Mouse (Mus musculus): Measurements from ENCODE around the gene Hmgcs1. TPM values are rescaled to one million over a fixed set of nuclear protein-coding genes. Genes with fewer than 3 reads are reported as not detected.
"Not testable (repeated sequence)": the region's sequence is repeated elsewhere in the genome, so short reads cannot be mapped to it uniquely, and the experiment has no call there.

Gene Hmgcs1
- polyA plus RNA-seq (2015; fragmentation: Nextera tagmentation; extraction: Ambion mirVana), result 455 and 504 TPM in 2 replicates

GRCm38 (mm10) chr13:119690039-119690728 lies at the start of gene Hmgcs1:
Gene Hmgcs1 (plus strand): TSS chr13:119690379.
- Histone ChIP-seq H3K9me3 (no peaks in the 10 kb centered on the region), H3K4me1 (replicated peaks) (peaks cover 49% of the 10 kb centered on the region), H3K27me3 (no peaks in the 10 kb centered on the region), H3K27ac (peak within 1 kb of the TSS; percentile 99), H3K4me2 (replicated peaks) (peak within 1 kb of the TSS; percentile 81), H3K9ac (replicated peaks) (peak within 1 kb of the TSS; percentile 97), H3K36me3 (no peaks in the 10 kb centered on the region), H3K4me3 (replicated peaks) (peak within 1 kb of the TSS; percentile 69)
- ATAC-seq, result peak; percentile 99
- under 1% methylated on average over 59 of the region's 59 CpGs for WGBS

- no peaks in the 10 kb centered on the region for H3K27me3 ChIP-seq
- no peak overlapping the region for H3K4me2 ChIP-seq (replicated peaks)
- no peaks in the 10 kb centered on the region for H3K4me1 ChIP-seq (replicated peaks)
- WGBS, result 45% methylated on average over 4 of the region's 4 CpGs
- no peak overlapping the region for H3K4me3 ChIP-seq (replicated peaks)
- ATAC-seq, result no peak
- no peak overlapping the region for H3K27ac ChIP-seq
- no peaks in the 10 kb centered on the region for H3K9me3 ChIP-seq
- H3K36me3 ChIP-seq, result no peaks in the 10 kb centered on the region
- H3K9ac ChIP-seq (replicated peaks), result no peak overlapping the region
Measured at GRCm38 (mm10) chr13:119640504-119640903, 49.7 kb upstream of the Hmgcs1 start.

DNA sequence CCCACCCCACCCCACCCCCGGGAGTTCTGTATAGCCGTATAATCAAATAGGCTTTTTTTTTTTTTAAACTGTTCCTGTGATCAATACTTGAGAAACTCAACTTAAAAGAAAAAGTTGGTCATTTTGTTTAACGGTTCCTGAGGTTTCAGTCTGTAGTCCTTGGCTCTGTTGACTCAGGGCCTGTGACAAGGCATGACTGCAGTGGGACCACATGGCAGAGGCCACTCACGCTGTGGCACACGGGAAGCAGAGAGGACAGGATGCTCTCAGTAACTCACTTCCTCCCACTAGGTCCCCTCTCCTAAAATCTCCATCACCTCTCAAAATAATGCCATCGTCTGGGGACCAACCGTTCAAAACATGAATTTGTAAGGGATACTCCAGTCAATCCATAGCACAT lies 49.0 kb upstream of the Hmgcs1 start:
- H3K4me3 ChIP-seq (replicated peaks), result no peak overlapping the region
- WGBS, result 86% methylated on average over 7 of the region's 7 CpGs
- H3K9ac ChIP-seq (replicated peaks), result no peak overlapping the region

DNA sequence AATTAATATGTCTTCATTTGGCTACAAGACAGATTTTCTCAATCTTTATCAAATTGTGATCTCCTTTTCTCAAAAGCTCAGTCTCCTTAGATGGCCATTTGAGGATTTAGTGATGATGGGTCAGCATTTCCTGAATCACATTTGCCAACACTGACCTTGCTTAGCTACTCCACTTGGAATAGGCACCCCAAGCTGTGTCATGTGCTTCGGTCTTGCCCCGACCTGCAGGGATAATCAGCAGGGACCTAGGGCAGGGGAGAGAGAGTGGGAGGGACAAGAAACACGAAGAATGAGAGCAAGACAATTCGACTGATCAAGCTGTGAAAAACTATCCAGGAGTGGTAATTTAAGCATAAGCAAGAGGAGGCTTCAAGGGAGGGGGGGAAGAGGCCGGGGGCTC lies 45.4 kb upstream of the Hmgcs1 start:
- ATAC-seq, result no peak
- Histone ChIP-seq H3K4me3 (replicated peaks) (no peak overlapping the region), H3K27ac (no peak overlapping the region), H3K27me3 (no peaks in the 10 kb centered on the region), H3K9ac (replicated peaks) (no peak overlapping the region), H3K4me2 (replicated peaks) (no peak overlapping the region), H3K9me3 (no peaks in the 10 kb centered on the region), H3K4me1 (replicated peaks) (no peaks in the 10 kb centered on the region), H3K36me3 (no peaks in the 10 kb centered on the region)
- WGBS, result 70% methylated on average over 5 of the region's 5 CpGs

More for the DNA sequence above, 49.0 kb upstream of the Hmgcs1 start:
- H3K9me3 ChIP-seq, result no peaks in the 10 kb centered on the region
- H3K4me1 ChIP-seq (replicated peaks), result no peaks in the 10 kb centered on the region
- H3K4me2 ChIP-seq (replicated peaks), result no peak overlapping the region
- H3K36me3 ChIP-seq, result no peaks in the 10 kb centered on the region
- H3K27ac ChIP-seq, result no peak overlapping the region
- no peaks in the 10 kb centered on the region for H3K27me3 ChIP-seq
- ATAC-seq, result no peak

GRCm38 (mm10) chr13:119646511-119646910 lies 43.7 kb upstream of the Hmgcs1 start:
- Histone ChIP-seq H3K36me3 (no peaks in the 10 kb centered on the region), H3K4me3 (replicated peaks) (no peak overlapping the region), H3K27ac (no peak overlapping the region), H3K4me2 (replicated peaks) (no peak overlapping the region), H3K4me1 (replicated peaks) (no peaks in the 10 kb centered on the region), H3K27me3 (no peaks in the 10 kb centered on the region), H3K9ac (replicated peaks) (no peak overlapping the region), H3K9me3 (no peaks in the 10 kb centered on the region)
- 90% methylated on average over 1 of the region's 1 CpGs for WGBS
- ATAC-seq, result no peak

DNA sequence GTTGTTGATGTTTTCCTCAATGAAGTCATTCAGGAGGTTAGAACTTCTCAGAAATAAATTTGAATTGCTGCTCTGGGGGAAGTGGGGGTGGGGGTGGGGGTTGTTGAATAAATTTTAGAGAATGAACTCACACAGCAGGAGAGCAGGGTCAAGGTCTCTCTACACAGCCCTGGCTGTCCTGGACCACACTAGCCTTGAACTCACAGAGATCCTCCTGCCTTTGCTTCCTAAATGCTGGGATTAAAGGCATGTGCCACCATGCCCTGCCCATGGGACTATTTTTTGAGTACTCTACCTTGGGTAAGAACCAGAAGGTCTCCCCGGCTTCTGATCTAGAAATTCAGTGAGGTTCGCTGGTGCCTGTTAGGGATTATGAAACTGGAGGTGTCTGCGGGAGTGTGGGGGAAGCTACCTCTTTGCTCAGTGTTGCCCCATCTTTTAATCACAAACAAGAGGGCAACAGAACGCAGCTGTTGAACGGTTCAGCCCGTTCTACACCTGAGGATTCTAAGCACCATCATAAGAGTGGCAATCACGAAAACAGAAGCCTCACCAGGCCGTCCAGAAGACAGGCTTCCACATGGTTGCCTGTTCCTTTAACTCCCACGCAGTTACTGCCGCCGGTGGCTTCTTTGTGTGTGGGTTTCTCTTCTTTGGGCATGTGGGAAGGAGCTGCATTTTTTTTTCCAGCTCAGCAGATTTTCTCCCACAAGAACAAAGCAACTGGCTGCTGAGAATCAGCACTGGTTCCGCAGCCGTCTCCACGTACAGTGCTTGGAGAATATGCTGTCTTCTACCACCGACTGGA lies 41.1 kb upstream of the Hmgcs1 start:
- H3K27ac ChIP-seq, result 0 out of 2 replicates have a peak overlapping the region, but pooled peaks have one; percentile 19
- H3K4me1 ChIP-seq (replicated peaks), result no peaks in the 10 kb centered on the region
- WGBS, result 54% methylated on average over 15 of the region's 15 CpGs
- ATAC-seq, result peak; percentile 14; the same call in 1 of the 2 replicates
- no peaks in the 10 kb centered on the region for H3K36me3 ChIP-seq
- H3K4me2 ChIP-seq (replicated peaks), result 0 out of 2 replicates have a peak overlapping the region, but pooled peaks have one; percentile 22
- H3K4me3 ChIP-seq (replicated peaks), result no peak overlapping the region
- H3K9ac ChIP-seq (replicated peaks), result no peak overlapping the region
- no peaks in the 10 kb centered on the region for H3K9me3 ChIP-seq
- no peaks in the 10 kb centered on the region for H3K27me3 ChIP-seq

- no peaks in the 10 kb centered on the region for H3K4me1 ChIP-seq (replicated peaks)
- WGBS, result 90% methylated on average over 1 of the region's 1 CpGs
- H3K9me3 ChIP-seq, result no peaks in the 10 kb centered on the region
- 0 out of 2 replicates have a peak overlapping the region, but pooled peaks have one; percentile 19 for H3K27ac ChIP-seq
- no peak for ATAC-seq
- no peak overlapping the region for H3K4me3 ChIP-seq (replicated peaks)
- no peak overlapping the region for H3K4me2 ChIP-seq (replicated peaks)
- no peak overlapping the region for H3K9ac ChIP-seq (replicated peaks)
- no peaks in the 10 kb centered on the region for H3K36me3 ChIP-seq
- no peaks in the 10 kb centered on the region for H3K27me3 ChIP-seq
Measured at GRCm38 (mm10) chr13:119649699-119650046, 40.5 kb upstream of the Hmgcs1 start.

GRCm38 (mm10) chr13:119654734-119655133 lies 35.4 kb upstream of the Hmgcs1 start:
- H3K27ac ChIP-seq, result no peak overlapping the region
- no peak overlapping the region for H3K4me2 ChIP-seq (replicated peaks)
- no peaks in the 10 kb centered on the region for H3K9me3 ChIP-seq
- no peaks in the 10 kb centered on the region for H3K4me1 ChIP-seq (replicated peaks)
- no peak overlapping the region for H3K4me3 ChIP-seq (replicated peaks)
- 88% methylated on average over 2 of the region's 2 CpGs for WGBS
- no peak for ATAC-seq
- H3K9ac ChIP-seq (replicated peaks), result no peak overlapping the region
- no peaks in the 10 kb centered on the region for H3K27me3 ChIP-seq
- no peaks in the 10 kb centered on the region for H3K36me3 ChIP-seq

DNA sequence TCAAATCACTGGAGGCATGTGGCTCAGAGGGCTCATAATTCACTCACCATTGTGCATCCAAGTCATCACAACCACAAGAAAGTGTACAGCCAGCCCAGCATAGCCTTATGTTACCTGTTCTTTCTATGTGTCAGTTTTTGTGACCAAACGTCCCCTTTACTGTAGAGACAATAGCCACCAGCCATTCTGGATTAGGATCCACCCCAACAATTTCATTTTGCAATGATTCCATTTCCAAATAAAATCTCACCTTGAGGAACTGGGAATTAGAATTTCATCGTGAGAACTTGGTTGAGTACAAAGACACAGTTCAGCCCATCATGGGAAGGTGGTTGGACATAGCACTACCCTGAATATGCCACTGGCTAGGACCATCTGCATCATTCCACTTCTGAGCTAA lies 33.9 kb upstream of the Hmgcs1 start:
- WGBS, result 80% methylated on average over 2 of the region's 2 CpGs
- Histone ChIP-seq H3K27ac (no peak overlapping the region), H3K4me3 (replicated peaks) (no peak overlapping the region), H3K36me3 (no peaks in the 10 kb centered on the region), H3K9ac (replicated peaks) (no peak overlapping the region), H3K4me1 (replicated peaks) (no peaks in the 10 kb centered on the region), H3K27me3 (no peaks in the 10 kb centered on the region), H3K4me2 (replicated peaks) (no peak overlapping the region), H3K9me3 (no peaks in the 10 kb centered on the region)
- ATAC-seq, result no peak

DNA sequence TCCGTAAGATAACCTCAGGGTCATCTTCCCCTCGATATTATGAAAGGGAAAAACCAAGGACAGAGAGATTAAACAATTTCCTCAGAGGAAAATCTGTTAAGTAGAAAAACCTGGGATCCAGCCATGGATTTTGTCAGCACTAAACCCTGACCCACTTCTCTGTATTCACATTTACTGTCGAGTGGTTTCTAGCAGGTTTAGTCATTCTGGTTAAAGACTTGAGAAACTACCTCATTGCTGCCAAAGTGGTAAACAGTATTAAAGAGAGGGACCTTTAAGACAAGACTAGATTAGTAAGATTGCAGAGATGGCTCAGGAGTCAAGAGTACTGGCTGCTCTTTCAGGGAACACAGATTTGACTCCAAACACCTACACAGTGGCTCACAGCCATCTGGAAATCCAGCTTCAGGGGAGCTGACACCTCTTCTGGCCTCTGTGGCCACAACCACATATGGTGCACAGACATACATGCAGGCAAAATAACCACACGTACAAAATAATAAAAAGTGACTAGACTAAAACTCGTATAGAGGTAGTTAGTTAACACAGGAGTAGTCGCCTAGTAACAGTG lies 33.2 kb upstream of the Hmgcs1 start:
- 86% methylated on average over 6 of the region's 6 CpGs for WGBS
- no peaks in the 10 kb centered on the region for H3K27me3 ChIP-seq
- H3K9me3 ChIP-seq, result no peaks in the 10 kb centered on the region
- H3K27ac ChIP-seq, result no peak overlapping the region
- H3K9ac ChIP-seq (replicated peaks), result no peak overlapping the region
- no peak overlapping the region for H3K4me2 ChIP-seq (replicated peaks)
- H3K36me3 ChIP-seq, result no peaks in the 10 kb centered on the region
- no peaks in the 10 kb centered on the region for H3K4me1 ChIP-seq (replicated peaks)
- H3K4me3 ChIP-seq (replicated peaks), result no peak overlapping the region
- no peak for ATAC-seq

DNA sequence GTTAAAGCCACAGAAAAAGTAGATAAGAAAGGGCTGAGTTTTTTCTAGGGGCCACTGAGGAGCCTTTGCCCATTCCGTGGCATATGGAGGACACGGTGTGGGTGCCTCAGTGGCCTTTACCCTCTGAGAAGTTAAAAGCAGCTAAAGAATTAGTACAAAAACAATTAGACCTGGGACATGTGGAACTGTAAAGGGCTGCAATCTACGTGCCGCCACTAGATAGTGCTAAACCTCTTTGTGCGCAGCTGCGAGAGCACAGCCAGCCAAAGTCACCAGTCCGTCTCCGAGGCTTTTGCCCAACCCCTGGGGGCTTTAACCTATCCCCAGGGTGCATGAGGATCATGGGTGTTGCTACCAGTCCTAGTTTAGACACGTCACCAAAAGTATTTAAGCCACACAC lies 28.8 kb upstream of the Hmgcs1 start:
- 44% methylated on average over 6 of the region's 9 CpGs for WGBS
- not testable (repeated sequence) for H3K4me2 ChIP-seq (replicated peaks); ATAC-seq; H3K4me3 ChIP-seq (replicated peaks); H3K4me1 ChIP-seq (replicated peaks); H3K9me3 ChIP-seq; H3K27me3 ChIP-seq; H3K36me3 ChIP-seq; H3K27ac ChIP-seq; H3K9ac ChIP-seq (replicated peaks)

DNA sequence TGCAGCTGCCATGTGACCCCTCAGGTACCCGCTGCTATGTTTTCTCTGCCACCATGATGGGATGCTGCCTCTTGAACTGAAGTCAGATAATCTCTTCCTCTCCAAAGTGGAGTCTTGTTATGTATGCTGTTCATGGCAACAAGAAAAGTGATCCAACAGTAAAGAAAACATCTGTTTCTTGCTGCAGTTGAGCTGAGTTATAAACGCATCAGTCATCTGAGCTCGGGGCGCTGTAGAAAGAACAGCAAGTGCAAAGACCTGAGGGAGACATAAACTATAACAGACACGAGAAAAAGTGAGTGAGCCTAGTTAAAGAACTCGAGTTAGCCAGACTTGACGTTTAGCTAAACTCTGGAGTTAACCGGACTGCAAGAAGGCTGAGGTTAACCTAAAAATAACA lies 11.4 kb upstream of the Hmgcs1 start:
- no peaks in the 10 kb centered on the region for H3K9me3 ChIP-seq
- H3K4me1 ChIP-seq (replicated peaks), result no peaks in the 10 kb centered on the region
- H3K27me3 ChIP-seq, result no peaks in the 10 kb centered on the region
- no peak overlapping the region for H3K9ac ChIP-seq (replicated peaks)
- no peak overlapping the region for H3K4me3 ChIP-seq (replicated peaks)
- no peak for ATAC-seq
- 91% methylated on average over 8 of the region's 8 CpGs for WGBS
- H3K36me3 ChIP-seq, result no peaks in the 10 kb centered on the region
- H3K27ac ChIP-seq, result no peak overlapping the region
- H3K4me2 ChIP-seq (replicated peaks), result no peak overlapping the region

All from midbrain, embryonic 13.5 days (tissue).